Mouse (Mus musculus): ENCODE results near the gene Sox5.

Sox5 gene

GRCm38 (mm10) chr6:144490896-144491295 lies 290.9 kb downstream of the Sox5 start:
- DNase-seq (ENCODE audit: low read depth, low spot score), result peak; percentile 25

- DNase-seq (ENCODE audit: low read depth, low spot score), result no peak
Observed at GRCm38 (mm10) chr6:144485578-144485977, 296.2 kb downstream of the Sox5 start.

- DNase-seq (ENCODE audit: low read depth, low spot score), result no peak
Observed at GRCm38 (mm10) chr6:144483166-144483565, 298.6 kb downstream of the Sox5 start.

- no peak for DNase-seq (ENCODE audit: low read depth, low spot score)
Observed at GRCm38 (mm10) chr6:144480648-144481528, 300.9 kb downstream of the Sox5 start.

- no peak for DNase-seq (ENCODE audit: low read depth, low spot score)
Observed at GRCm38 (mm10) chr6:144479861-144480260, 301.9 kb downstream of the Sox5 start.

GRCm38 (mm10) chr6:144477287-144478064 lies 304.3 kb downstream of the Sox5 start:
- DNase-seq (ENCODE audit: low read depth, low spot score), result peak; percentile 36

- DNase-seq (ENCODE audit: low read depth, low spot score), result no peak
Observed at GRCm38 (mm10) chr6:144473437-144473836, 308.3 kb downstream of the Sox5 start.

GRCm38 (mm10) chr6:144472089-144472900 lies 309.5 kb downstream of the Sox5 start:
- DNase-seq (ENCODE audit: low read depth, low spot score), result no peak

GRCm38 (mm10) chr6:144466711-144467110 lies 315.1 kb downstream of the Sox5 start:
- DNase-seq (ENCODE audit: low read depth, low spot score), result no peak

GRCm38 (mm10) chr6:144463691-144464090 lies 318.1 kb downstream of the Sox5 start:
- DNase-seq (ENCODE audit: low read depth, low spot score), result no peak

GRCm38 (mm10) chr6:144463274-144463673 lies 318.5 kb downstream of the Sox5 start:
- DNase-seq (ENCODE audit: low read depth, low spot score), result no peak

- DNase-seq (ENCODE audit: low read depth, low spot score), result no peak
Observed at GRCm38 (mm10) chr6:144459486-144459885, 322.3 kb downstream of the Sox5 start.

- DNase-seq (ENCODE audit: low read depth, low spot score), result no peak
Observed at GRCm38 (mm10) chr6:144457500-144457899, 324.3 kb downstream of the Sox5 start.

GRCm38 (mm10) chr6:144454291-144455276 lies 327.2 kb downstream of the Sox5 start:
- peak; percentile 96 for DNase-seq (ENCODE audit: low read depth, low spot score)

GRCm38 (mm10) chr6:144453605-144454004 lies 328.2 kb downstream of the Sox5 start:
- DNase-seq (ENCODE audit: low read depth, low spot score), result peak; percentile 61

GRCm38 (mm10) chr6:144453147-144453546 lies 328.6 kb downstream of the Sox5 start:
- DNase-seq (ENCODE audit: low read depth, low spot score), result no peak

- DNase-seq (ENCODE audit: low read depth, low spot score), result no peak
Observed at GRCm38 (mm10) chr6:144452200-144452977, 329.4 kb downstream of the Sox5 start.

GRCm38 (mm10) chr6:144451631-144452030 lies 330.1 kb downstream of the Sox5 start:
- no peak for DNase-seq (ENCODE audit: low read depth, low spot score)

- no peak for DNase-seq (ENCODE audit: low read depth, low spot score)
Observed at GRCm38 (mm10) chr6:144445761-144446373, 335.9 kb downstream of the Sox5 start.

Measured in ES-CJ7 (cell line).